In genomic region chr17:50099378-50099777, GRCm38 (mm10) we compare ENCODE assay signal across 18 mouse cellular contexts.
DNase-seq lines count a peak whose midpoint lies in the region; ATAC-seq and TF ChIP-seq lines count a peak whose summit lies in the region.
"Had no signal": no experiment of that assay in that cellular context is flagged by ENCODE, and none has a peak within 500 bp of the region (broad histone marks: within the 10 kb centered on the region; RNA-seq: fewer than 3 reads in every experiment).

No protein-coding gene starts in this region.

- H3K9ac ChIP-seq in hindbrain, embryonic 13.5 days, result no peak overlapping the region
- H3K9ac ChIP-seq in midbrain, embryonic 11.5 days (ENCODE audit: low read length), result no peak overlapping the region
- H3K9ac ChIP-seq in CH12.LX (ENCODE audit: insufficient read depth, low read depth), result 0 out of 2 replicates have a peak overlapping the region, but pooled peaks have one; percentile 18
- no peak overlapping the region for H3K9ac ChIP-seq in midbrain, embryonic 15.5 days
- H3K9ac ChIP-seq: embryonic facial prominence, embryonic 13.5 days; heart, embryonic 12.5 days had no signal

- no peaks in the 10 kb centered on the region; the same call in 1 of the 2 replicates for H3K9me3 ChIP-seq in hindbrain, embryonic 13.5 days
- no peaks in the 10 kb centered on the region for H3K9me3 ChIP-seq in hindbrain, embryonic 10.5 days
- H3K9me3 ChIP-seq in midbrain, embryonic 11.5 days (ENCODE audit: control insufficient read depth, low read length), result no peaks in the 10 kb centered on the region
- H3K9me3 ChIP-seq in midbrain, embryonic 10.5 days (replicated peaks), result no peaks in the 10 kb centered on the region
- no peaks in the 10 kb centered on the region for H3K9me3 ChIP-seq in CH12.LX (replicated peaks; ENCODE audit: low read length)
- H3K9me3 ChIP-seq in midbrain, embryonic 15.5 days, result no peaks in the 10 kb centered on the region
- H3K9me3 ChIP-seq: embryonic facial prominence, embryonic 13.5 days; heart, embryonic 12.5 days had no signal

- peaks cover 12% of the 10 kb centered on the region for H3K4me1 ChIP-seq in hindbrain, embryonic 13.5 days (replicated peaks)
- peaks cover 5% of the 10 kb centered on the region; the same call in 1 of the 2 replicates for H3K4me1 ChIP-seq in hindbrain, embryonic 10.5 days (replicated peaks)
- H3K4me1 ChIP-seq in midbrain, embryonic 11.5 days (ENCODE audit: control insufficient read depth, insufficient read depth, low read length), result no peaks in the 10 kb centered on the region
- H3K4me1 ChIP-seq in midbrain, embryonic 10.5 days, result no peaks in the 10 kb centered on the region
- H3K4me1 ChIP-seq in CH12.LX (ENCODE audit: control insufficient read depth in 1 of 2, insufficient read depth in 2 of 2), result peaks cover 30 to 78% of the 10 kb centered on the region in 2 experiments
- H3K4me1 ChIP-seq in midbrain, embryonic 15.5 days, result peaks cover 11% of the 10 kb centered on the region

- H3K36me3 ChIP-seq in hindbrain, embryonic 13.5 days, result no peaks in the 10 kb centered on the region
- no peaks in the 10 kb centered on the region for H3K36me3 ChIP-seq in hindbrain, embryonic 10.5 days
- no peaks in the 10 kb centered on the region for H3K36me3 ChIP-seq in midbrain, embryonic 11.5 days (ENCODE audit: control insufficient read depth, insufficient read depth, low read length)
- no peaks in the 10 kb centered on the region for H3K36me3 ChIP-seq in midbrain, embryonic 10.5 days
- peaks cover 38 to 87% of the 10 kb centered on the region in 2 experiments for H3K36me3 ChIP-seq in CH12.LX (replicated peaks in 1 of 2; ENCODE audit: control insufficient read depth in 1 of 2, insufficient read depth in 1 of 2, low read length in 1 of 2)
- no peaks in the 10 kb centered on the region for H3K36me3 ChIP-seq in midbrain, embryonic 15.5 days (replicated peaks)
- H3K36me3 ChIP-seq: embryonic facial prominence, embryonic 13.5 days; G1E; heart, embryonic 12.5 days had no signal

- no peak for DNase-seq in hindbrain, embryonic 10.5 days (ENCODE audit: low spot score)
- DNase-seq in midbrain, embryonic 11.5 days (ENCODE audit: low spot score, missing footprints), result peak; percentile 61
- DNase-seq in midbrain, embryonic 10.5 days (ENCODE audit: low spot score), result no peak
- DNase-seq in CH12.LX (ENCODE audit: extremely low read depth), result no peak
- DNase-seq in cerebellum, adult 9-10 months, result no peak
- DNase-seq: adrenal gland, adult 8-10 months; cerebellum, adult 11 months; cerebellum, adult 9-11 months; cerebellum, postnatal 36 days; gastrocnemius, postnatal 25 days had no signal

- ATAC-seq in hindbrain, embryonic 13.5 days (ENCODE audit: low FRiP score), result no peak
- no peak for ATAC-seq in midbrain, embryonic 11.5 days (ENCODE audit: low FRiP score)
- ATAC-seq in midbrain, embryonic 15.5 days (replicated peaks), result 0 out of 2 replicates have a peak, but pooled peaks have one; percentile 58
- no peak for ATAC-seq in inflammation-experienced regulatory T-cells, adult 6 months
- ATAC-seq: forebrain, embryonic 14.5 days; intestine, embryonic 16.5 days had no signal

- TF ChIP-seq RAD21 in CH12.LX (IDR thresholded peaks at IDR 0.05; ENCODE audit: low read depth, low read length), result no peak

- in situ Hi-C loops in CH12.LX (cut with MboI; ENCODE audit: low pct_ligation_motif_present, low pct_unique_long_range_greater_than_20kb, low sequenced_read_pairs), result no loop called here

- WGBS in hindbrain, embryonic 13.5 days, result 65% methylated on average over 8 of the region's 8 CpGs
- 75% methylated on average over 8 of the region's 8 CpGs for WGBS in hindbrain, embryonic 10.5 days
- 76% methylated on average over 8 of the region's 8 CpGs for WGBS in midbrain, embryonic 11.5 days
- WGBS in midbrain, embryonic 10.5 days, result 80% methylated on average over 8 of the region's 8 CpGs
- WGBS in midbrain, embryonic 15.5 days, result 55% methylated on average over 8 of the region's 8 CpGs

- H3K4me3 ChIP-seq in hindbrain, embryonic 13.5 days, result no peak overlapping the region
- H3K4me3 ChIP-seq in hindbrain, embryonic 10.5 days, result no peak overlapping the region
- no peak overlapping the region for H3K4me3 ChIP-seq in midbrain, embryonic 11.5 days (ENCODE audit: low read depth, low read length)
- H3K4me3 ChIP-seq in midbrain, embryonic 10.5 days, result no peak overlapping the region
- no peak overlapping the region for H3K4me3 ChIP-seq in CH12.LX (replicated peaks in 1 of 3; ENCODE audit: low read depth in 2 of 3, low read length in 2 of 3, poor library complexity in 1 of 3)
- H3K4me3 ChIP-seq in midbrain, embryonic 15.5 days, result no peak overlapping the region
- H3K4me3 ChIP-seq: embryonic facial prominence, embryonic 13.5 days; heart, embryonic 12.5 days had no signal

- no peak for TF ChIP-seq POLR2A in CH12.LX (IDR thresholded peaks at IDR 0.05; ENCODE audit: low read depth, low read length)

- peak overlapping the region; percentile 58 for H3K27ac ChIP-seq in hindbrain, embryonic 13.5 days
- H3K27ac ChIP-seq in hindbrain, embryonic 10.5 days, result no peak overlapping the region
- no peak overlapping the region for H3K27ac ChIP-seq in midbrain, embryonic 11.5 days (ENCODE audit: low read depth, low read length)
- H3K27ac ChIP-seq in midbrain, embryonic 10.5 days (replicated peaks), result no peak overlapping the region
- H3K27ac ChIP-seq in CH12.LX (ENCODE audit: insufficient read depth, low read depth), result peak overlapping the region; percentile 35; the same call in 1 of the 2 replicates
- H3K27ac ChIP-seq in midbrain, embryonic 15.5 days, result peak overlapping the region; percentile 18; the same call in 1 of the 2 replicates
- H3K27ac ChIP-seq: embryonic facial prominence, embryonic 13.5 days had no signal

- no peak for TF ChIP-seq EP300 in CH12.LX (IDR thresholded peaks at IDR 0.05; ENCODE audit: low read length)

- H3K27me3 ChIP-seq in hindbrain, embryonic 13.5 days, result no peaks in the 10 kb centered on the region
- H3K27me3 ChIP-seq in hindbrain, embryonic 10.5 days (ENCODE audit: insufficient read depth, poor library complexity, severe bottlenecking), result no peaks in the 10 kb centered on the region
- H3K27me3 ChIP-seq in midbrain, embryonic 11.5 days (ENCODE audit: control insufficient read depth, insufficient read depth, low read length), result no peaks in the 10 kb centered on the region
- H3K27me3 ChIP-seq in midbrain, embryonic 10.5 days (ENCODE audit: low read depth, poor library complexity, severe bottlenecking), result no peaks in the 10 kb centered on the region
- H3K27me3 ChIP-seq in CH12.LX (replicated peaks), result no peaks in the 10 kb centered on the region
- no peaks in the 10 kb centered on the region for H3K27me3 ChIP-seq in midbrain, embryonic 15.5 days (replicated peaks)
- H3K27me3 ChIP-seq: embryonic facial prominence, embryonic 13.5 days; heart, embryonic 12.5 days had no signal

- no peak for TF ChIP-seq CTCF in CH12.LX (conservative IDR thresholded peaks at IDR 0.05 in 1 of 2, IDR thresholded peaks at IDR 0.05 in 1 of 2; ENCODE audit: low read depth in 2 of 2, low read length in 2 of 2)

- peaks cover 85% of the 10 kb centered on the region for H3K79me2 ChIP-seq in CH12.LX (replicated peaks; ENCODE audit: control insufficient read depth, extremely low read depth, insufficient read depth, poor library complexity, severe bottlenecking)

- dilution Hi-C loops in CH12.LX (cut with MboI; ENCODE audit: extremely low pct_ligation_motif_present, extremely low pct_unique_long_range_greater_than_20kb, low sequenced_read_pairs), result no loop called here

- no peak overlapping the region for H3K4me2 ChIP-seq in hindbrain, embryonic 13.5 days
- no peak overlapping the region for H3K4me2 ChIP-seq in midbrain, embryonic 11.5 days
- peak overlapping the region; percentile 75 for H3K4me2 ChIP-seq in CH12.LX (ENCODE audit: insufficient read depth, low read depth, poor library complexity, severe bottlenecking)
- no peak overlapping the region for H3K4me2 ChIP-seq in midbrain, embryonic 15.5 days
- H3K4me2 ChIP-seq: embryonic facial prominence, embryonic 13.5 days; heart, embryonic 12.5 days had no signal

TF ChIP-seq in CH12.LX, 34 proteins besides CTCF, POLR2A, EP300 and RAD21:
- TF ChIP-seq BHLHE40 (IDR thresholded peaks at IDR 0.05; ENCODE audit: low read depth, low read length) (peak; percentile 20; the same call in 1 of the 2 replicates), ZMIZ1 (IDR thresholded peaks at IDR 0.05; ENCODE audit: low read depth, low read length) (no peak), PAX5 (IDR thresholded peaks at IDR 0.05; ENCODE audit: low read length) (no peak), POLR2AphosphoS2 (IDR thresholded peaks at IDR 0.05; ENCODE audit: low read depth, low read length) (no peak; the same call in 1 of the 2 replicates), CHD1 (IDR thresholded peaks at IDR 0.05; ENCODE audit: low read depth, low read length) (peak; percentile 57; the same call in 1 of the 2 replicates), IRF4 (IDR thresholded peaks at IDR 0.05; ENCODE audit: low read depth, low read length) (no peak), USF1 (IDR thresholded peaks at IDR 0.05; ENCODE audit: low read depth, low read length) (no peak), TBP (conservative IDR thresholded peaks at IDR 0.05; ENCODE audit: low read depth, low read length) (no peak), ELF1 (IDR thresholded peaks at IDR 0.05; ENCODE audit: low read depth, low read length) (no peak), MAZ (IDR thresholded peaks at IDR 0.05; ENCODE audit: low read depth, low read length) (0 out of 2 replicates have a peak, but pooled peaks have one; percentile 47), SIN3A (IDR thresholded peaks at IDR 0.05; ENCODE audit: low read length) (0 out of 2 replicates have a peak, but pooled peaks have one; percentile 32), MEF2A (IDR thresholded peaks at IDR 0.05; ENCODE audit: borderline replicate concordance, low read depth, low read length) (no peak), JUN (IDR thresholded peaks at IDR 0.05; ENCODE audit: insufficient read depth, low read depth, low read length) (no peak), ETS1 (conservative IDR thresholded peaks at IDR 0.05; ENCODE audit: low read depth, low read length) (no peak)

Comparison
In these comparisons a context has a peak if more than half of its experiments do, and no peak if none do; other contexts are left out.
1. H3K27ac ChIP-seq: peak in hindbrain, embryonic 13.5 days (single experiment), CH12.LX (single experiment) and midbrain, embryonic 15.5 days (single experiment); none in hindbrain, embryonic 10.5 days (single experiment), midbrain, embryonic 11.5 days (single experiment) and midbrain, embryonic 10.5 days (single experiment).